Mouse (Mus musculus) forebrain, embryonic 15.5 days (tissue): ENCODE data around the gene Otud4. TPM values are rescaled to one million over a fixed set of nuclear protein-coding genes. Genes with fewer than 3 reads are reported as not detected.
"Not testable (repeated sequence)": the region's sequence is repeated elsewhere in the genome, so short reads cannot be mapped to it uniquely, and the experiment has no call there.

Experiments used
- ATAC-seq: fragments of 200-750 bp; cut with Nextera tagmentation; replicated peaks from 2 replicates; pipeline ENCODE4 v1.8.0; 2017; ENCODE audit warnings: mild to moderate bottlenecking, moderate TSS enrichment, moderate library complexity
- H3K27ac ChIP-seq: fragments of 300-500 bp; sonication (generic); replicated peaks from 2 replicates; pipeline ENCODE4 v1.5.1; 2015; ENCODE audit warnings: mild to moderate bottlenecking, inconsistent platforms
- H3K27me3 ChIP-seq: fragments of 300-500 bp; sonication (generic); 2 replicates; pipeline ENCODE4 v1.6.1; 2015; ENCODE audit warnings: inconsistent platforms
- H3K36me3 ChIP-seq: fragments of 300-500 bp; sonication (generic); 2 replicates; pipeline ENCODE4 v1.6.1; 2015; ENCODE audit warnings: mild to moderate bottlenecking, inconsistent platforms
- H3K4me1 ChIP-seq: fragments of 300-500 bp; sonication (generic); 2 replicates; pipeline ENCODE4 v1.6.1; 2015; ENCODE audit warnings: inconsistent platforms
- H3K4me2 ChIP-seq: fragments of 300-500 bp; sonication (generic); replicated peaks from 2 replicates; pipeline ENCODE4 v1.6.1; 2015; ENCODE audit warnings: mild to moderate bottlenecking, inconsistent platforms
- H3K4me3 ChIP-seq: fragments of 300-500 bp; sonication (generic); 2 replicates; pipeline ENCODE4 v1.5.1; 2015; ENCODE audit warnings: mild to moderate bottlenecking, inconsistent platforms
- H3K9ac ChIP-seq: fragments of 300-500 bp; sonication (generic); replicated peaks from 2 replicates; pipeline ENCODE4 v1.6.1; 2015; ENCODE audit warnings: mild to moderate bottlenecking, inconsistent platforms
- H3K9me3 ChIP-seq: fragments of 300-500 bp; sonication (generic); 2 replicates; pipeline ENCODE4 v1.6.1; 2016; ENCODE audit warnings: inconsistent platforms
- WGBS: fragments of 180-500 bp; shearing (Covaris S2); methylation state at CpG from one replicate; pipeline ENCODE4 v1.1.7; 2015; ENCODE audit warnings: mixed read lengths; 5-methylcytosine and 5-hydroxymethylcytosine counted together
- polyA plus RNA-seq: library from polyadenylated mRNA; unstranded; fragments of >200 nt; fragmentation: Nextera tagmentation; extraction: Ambion mirVana; gene quantifications from 2 replicates; pipeline ENCODE4 v1.2.1, GENCODE M21; 2015

The Otud4 gene
- polyA plus RNA-seq, 1 experiment from 2014 or later, result 13.9 TPM

- Histone ChIP-seq H3K9me3 (no peaks in the 10 kb centered on the region), H3K9ac (no peak overlapping the region), H3K27me3 (no peaks in the 10 kb centered on the region), H3K4me1 (no peaks in the 10 kb centered on the region), H3K27ac (no peak overlapping the region), H3K4me2 (no peak overlapping the region), H3K4me3 (no peak overlapping the region), H3K36me3 (peaks cover 36% of the 10 kb centered on the region)
- WGBS, result 96% methylated on average over 4 of the region's 4 CpGs
- no peak for ATAC-seq
Observed at GRCm38 (mm10) chr8:79649569-79649968, 10.2 kb downstream of the Otud4 start.

GRCm38 (mm10) chr8:79650158-79650814, 10.9 kb downstream of the Otud4 start:
- no peak for ATAC-seq
- Histone ChIP-seq H3K9ac (no peak overlapping the region), H3K4me2 (no peak overlapping the region), H3K36me3 (peaks cover 37% of the 10 kb centered on the region), H3K27ac (no peak overlapping the region), H3K27me3 (no peaks in the 10 kb centered on the region), H3K9me3 (no peaks in the 10 kb centered on the region), H3K4me1 (no peaks in the 10 kb centered on the region), H3K4me3 (no peak overlapping the region)
- WGBS, result 85% methylated on average over 1 of the region's 1 CpGs

GRCm38 (mm10) chr8:79653736-79654135, 14.3 kb downstream of the Otud4 start:
- Histone ChIP-seq H3K9me3 (no peaks in the 10 kb centered on the region), H3K27ac (no peak overlapping the region), H3K4me1 (no peaks in the 10 kb centered on the region), H3K4me2 (no peak overlapping the region), H3K27me3 (no peaks in the 10 kb centered on the region), H3K36me3 (peaks cover 22% of the 10 kb centered on the region), H3K9ac (no peak overlapping the region), H3K4me3 (no peak overlapping the region)
- ATAC-seq, result no peak
- 93% methylated on average over 4 of the region's 4 CpGs for WGBS

- WGBS, result 83% methylated on average over 4 of the region's 4 CpGs
- H3K4me2 ChIP-seq, H3K4me3 ChIP-seq, H3K4me1 ChIP-seq, H3K27ac ChIP-seq, H3K27me3 ChIP-seq, ATAC-seq, H3K9me3 ChIP-seq, H3K9ac ChIP-seq: not testable (repeated sequence)
- H3K36me3 ChIP-seq, result peaks cover 50% of the 10 kb centered on the region
Observed at GRCm38 (mm10) chr8:79658715-79659114, 19.3 kb downstream of the Otud4 start.

GRCm38 (mm10) chr8:79676461-79676860, 37.0 kb downstream of the Otud4 start:
- H3K27me3 ChIP-seq, result no peaks in the 10 kb centered on the region
- no peak for ATAC-seq
- peaks cover 39% of the 10 kb centered on the region for H3K36me3 ChIP-seq
- WGBS, result 85% methylated on average over 4 of the region's 4 CpGs
- no peak overlapping the region for H3K4me2 ChIP-seq
- no peak overlapping the region for H3K4me3 ChIP-seq
- peaks cover 4% of the 10 kb centered on the region; the same call in 1 of the 2 replicates for H3K4me1 ChIP-seq
- no peaks in the 10 kb centered on the region for H3K9me3 ChIP-seq
- H3K27ac ChIP-seq, result no peak overlapping the region
- no peak overlapping the region for H3K9ac ChIP-seq

GRCm38 (mm10) chr8:79679005-79679404, 39.6 kb downstream of the Otud4 start:
- Histone ChIP-seq H3K9me3 (no peaks in the 10 kb centered on the region), H3K4me3 (no peak overlapping the region), H3K4me1 (peaks cover 4% of the 10 kb centered on the region; the same call in 1 of the 2 replicates), H3K27ac (no peak overlapping the region), H3K9ac (no peak overlapping the region), H3K27me3 (no peaks in the 10 kb centered on the region), H3K36me3 (peaks cover 33% of the 10 kb centered on the region), H3K4me2 (no peak overlapping the region)
- no peak for ATAC-seq
- 78% methylated on average over 5 of the region's 5 CpGs for WGBS

GRCm38 (mm10) chr8:79680083-79680482, 40.7 kb downstream of the Otud4 start:
- peak overlapping the region; percentile 28; the same call in 1 of the 2 replicates for H3K4me3 ChIP-seq
- H3K9ac ChIP-seq, result not testable (repeated sequence)
- 51% methylated on average over 10 of the region's 10 CpGs for WGBS

GRCm38 (mm10) chr8:79680555-79680954, 41.1 kb downstream of the Otud4 start:
- H3K27ac ChIP-seq, result no peak overlapping the region
- no peaks in the 10 kb centered on the region for H3K27me3 ChIP-seq

More at GRCm38 (mm10) chr8:79680083-79680482, 40.7 kb downstream of the Otud4 start:
- Histone ChIP-seq H3K36me3 (peaks cover 33% of the 10 kb centered on the region), H3K4me2 (peak overlapping the region; percentile 42; the same call in 1 of the 2 replicates)
- H3K27me3 ChIP-seq, H3K9me3 ChIP-seq, H3K27ac ChIP-seq, H3K4me1 ChIP-seq, ATAC-seq: not testable (repeated sequence)

GRCm38 (mm10) chr8:79680965-79681364, 41.5 kb downstream of the Otud4 start:
- Histone ChIP-seq H3K4me2 (peak overlapping the region; percentile 42), H3K27me3 (no peaks in the 10 kb centered on the region), H3K9me3 (no peaks in the 10 kb centered on the region), H3K4me1 (peaks cover 4% of the 10 kb centered on the region; the same call in 1 of the 2 replicates), H3K36me3 (peaks cover 38% of the 10 kb centered on the region), H3K9ac (peak overlapping the region; percentile 18), H3K27ac (no peak overlapping the region), H3K4me3 (peak overlapping the region; percentile 28)
- peak; percentile 54; the same call in 1 of the 2 replicates for ATAC-seq
- 47% methylated on average over 2 of the region's 2 CpGs for WGBS

More at GRCm38 (mm10) chr8:79680555-79680954, 41.1 kb downstream of the Otud4 start:
- Histone ChIP-seq H3K9ac (peak overlapping the region; percentile 18), H3K36me3 (peaks cover 34% of the 10 kb centered on the region), H3K4me1 (peaks cover 4% of the 10 kb centered on the region; the same call in 1 of the 2 replicates), H3K9me3 (no peaks in the 10 kb centered on the region), H3K4me2 (peak overlapping the region; percentile 42), H3K4me3 (peak overlapping the region; percentile 28)
- 12% methylated on average over 34 of the region's 34 CpGs for WGBS
- peak; percentile 57; the same call in 1 of the 2 replicates for ATAC-seq

GRCm38 (mm10) chr8:79685927-79686326, 46.5 kb downstream of the Otud4 start:
- not testable (repeated sequence) for H3K4me3 ChIP-seq, H3K9me3 ChIP-seq, H3K27ac ChIP-seq, H3K27me3 ChIP-seq, ATAC-seq, H3K4me2 ChIP-seq, H3K9ac ChIP-seq, H3K4me1 ChIP-seq
- 94% methylated on average over 5 of the region's 5 CpGs for WGBS
- peaks cover 75% of the 10 kb centered on the region for H3K36me3 ChIP-seq

GRCm38 (mm10) chr8:79692531-79692930, 53.1 kb downstream of the Otud4 start:
- H3K27ac ChIP-seq, result no peak overlapping the region
- no peak overlapping the region for H3K4me3 ChIP-seq
- H3K9me3 ChIP-seq, result no peaks in the 10 kb centered on the region
- no peak overlapping the region for H3K9ac ChIP-seq
- 80% methylated on average over 2 of the region's 2 CpGs for WGBS
- H3K4me1 ChIP-seq, result no peaks in the 10 kb centered on the region
- no peaks in the 10 kb centered on the region for H3K27me3 ChIP-seq
- H3K4me2 ChIP-seq, result no peak overlapping the region
- ATAC-seq, result no peak
- peaks cover 62% of the 10 kb centered on the region for H3K36me3 ChIP-seq

- no peak overlapping the region for H3K9ac ChIP-seq
- no peak overlapping the region for H3K27ac ChIP-seq
- H3K9me3 ChIP-seq, result no peaks in the 10 kb centered on the region
- H3K27me3 ChIP-seq, result no peaks in the 10 kb centered on the region
- H3K4me3 ChIP-seq, result no peak overlapping the region
- 99% methylated on average over 3 of the region's 3 CpGs for WGBS
- no peak overlapping the region for H3K4me2 ChIP-seq
- H3K4me1 ChIP-seq, result peaks cover 9% of the 10 kb centered on the region
- H3K36me3 ChIP-seq, result peaks cover 46% of the 10 kb centered on the region
- no peak for ATAC-seq
Observed at GRCm38 (mm10) chr8:79706687-79707086, 67.3 kb downstream of the Otud4 start.
